Mouse (Mus musculus) testis, adult 2 months (tissue): Measurements from ENCODE around the gene Mtmr3.

Experiments used
- CTCF ChIP-seq: fragments of 200-500 bp; IDR thresholded peaks from 2 replicates; pipeline ENCODE4 v1.5.1; 2012; ENCODE audit warnings: low read depth, mild to moderate bottlenecking, inconsistent platforms, low read length, moderate library complexity; ENCODE audit not compliant: control insufficient read depth, insufficient read depth, insufficient replicate concordance
- POLR2A ChIP-seq: fragments of 200-500 bp; IDR thresholded peaks from 2 replicates; pipeline ENCODE4 v1.6.1; 2012; ENCODE audit warnings: low read depth, mild to moderate bottlenecking, inconsistent platforms, low read length, moderate library complexity; ENCODE audit not compliant: control insufficient read depth

GRCm38 (mm10) chr11:4565545-4565944 lies 29.1 kb downstream of the Mtmr3 start:
- no peak for TF ChIP-seq CTCF
- no peak for TF ChIP-seq POLR2A
